19 mouse cellular contexts compared by ENCODE assay signal in the genomic region with DNA sequence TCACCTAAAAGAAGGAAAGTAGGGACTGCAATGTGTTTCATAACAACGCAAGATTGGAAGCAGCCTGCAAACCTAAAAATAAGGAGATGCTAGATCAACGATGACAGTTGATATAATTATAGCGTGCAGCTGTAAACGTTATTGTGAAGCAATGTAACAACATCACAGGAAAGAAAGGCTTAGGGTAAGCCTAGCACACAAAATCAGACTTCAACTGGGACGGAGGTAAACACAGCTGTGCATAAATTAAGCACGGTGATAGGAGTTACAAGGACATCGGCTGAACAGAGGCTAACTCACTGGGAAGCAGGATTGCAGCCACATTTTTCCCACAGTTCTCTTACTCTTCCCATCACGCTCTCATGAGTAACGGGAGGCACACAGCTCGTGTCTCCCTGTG. TPM values are rescaled to one million over a fixed set of nuclear protein-coding genes. Genes with fewer than 3 reads are reported as not detected.
DNase-seq lines count a peak whose midpoint lies in the region; ATAC-seq and TF ChIP-seq lines count a peak whose summit lies in the region.
"Had no signal": no experiment of that assay in that cellular context is flagged by ENCODE, and none has a peak within 500 bp of the region (broad histone marks: within the 10 kb centered on the region; RNA-seq: fewer than 3 reads in every experiment).

No protein-coding gene starts in this region.

- H3K4me1 ChIP-seq in forebrain, embryonic 13.5 days: no peaks in the 10 kb centered on the region
- no peaks in the 10 kb centered on the region; the same call in 1 of the 2 replicates for H3K4me1 ChIP-seq in forebrain, embryonic 10.5 days
- H3K4me1 ChIP-seq in lung, embryonic 14.5 days (ENCODE audit: insufficient read depth): no peaks in the 10 kb centered on the region
- H3K4me1 ChIP-seq in stomach, embryonic 16.5 days (ENCODE audit: control insufficient read depth, insufficient read depth, low read length): no peaks in the 10 kb centered on the region
- H3K4me1 ChIP-seq: heart, embryonic 15.5 days; liver, embryonic 15.5 days had no signal

- no peaks in the 10 kb centered on the region for H3K36me3 ChIP-seq in forebrain, embryonic 13.5 days (ENCODE audit: poor library complexity, severe bottlenecking)
- no peaks in the 10 kb centered on the region for H3K36me3 ChIP-seq in forebrain, embryonic 10.5 days (replicated peaks)
- H3K36me3 ChIP-seq in lung, embryonic 14.5 days (ENCODE audit: insufficient read depth): no peaks in the 10 kb centered on the region
- H3K36me3 ChIP-seq in stomach, embryonic 16.5 days (ENCODE audit: control insufficient read depth, insufficient read depth, low read length): no peaks in the 10 kb centered on the region
- H3K36me3 ChIP-seq: heart, embryonic 15.5 days; hindbrain, embryonic 13.5 days; liver, embryonic 15.5 days had no signal

- 55% methylated on average over 10 of the region's 10 CpGs for WGBS in forebrain, embryonic 13.5 days
- WGBS in forebrain, embryonic 10.5 days: 76% methylated on average over 10 of the region's 10 CpGs
- 29% methylated on average over 10 of the region's 10 CpGs for WGBS in lung, embryonic 14.5 days
- 34% methylated on average over 10 of the region's 10 CpGs for WGBS in stomach, embryonic 16.5 days

- no peak for DNase-seq in forebrain, embryonic 10.5 days (ENCODE audit: extremely low spot score, low spot score)
- DNase-seq in lung, embryonic 14.5 days: peak; percentile 4
- no peak for DNase-seq in lung, postnatal 10 days
- DNase-seq in brain, embryonic 14.5 days (ENCODE audit: low read depth): peak; percentile 68
- no peak for DNase-seq in adrenal gland, postnatal 10 days
- DNase-seq: cerebellum, adult 2 months; cerebellum, postnatal 36 days; heart, postnatal 36 days; kidney, adult 18-20 months; kidney, postnatal 10 days; liver; thymus, postnatal 14 days had no signal

- no peak overlapping the region for H3K4me2 ChIP-seq in forebrain, embryonic 13.5 days
- H3K4me2 ChIP-seq in lung, embryonic 14.5 days: no peak overlapping the region
- no peak overlapping the region for H3K4me2 ChIP-seq in stomach, embryonic 16.5 days (ENCODE audit: low read depth, low read length)
- H3K4me2 ChIP-seq: heart, embryonic 15.5 days; hindbrain, embryonic 13.5 days; liver, embryonic 15.5 days; midbrain, embryonic 11.5 days had no signal

- H3K27ac ChIP-seq in forebrain, embryonic 13.5 days: no peak overlapping the region
- no peak overlapping the region for H3K27ac ChIP-seq in forebrain, embryonic 10.5 days
- H3K27ac ChIP-seq in lung, embryonic 14.5 days (ENCODE audit: low read depth): no peak overlapping the region
- peak overlapping the region; percentile 23; the same call in 1 of the 2 replicates for H3K27ac ChIP-seq in stomach, embryonic 16.5 days (ENCODE audit: low read length)
- H3K27ac ChIP-seq: heart, embryonic 15.5 days; hindbrain, embryonic 13.5 days; liver, embryonic 15.5 days had no signal

- H3K4me3 ChIP-seq in forebrain, embryonic 13.5 days: no peak overlapping the region
- no peak overlapping the region for H3K4me3 ChIP-seq in forebrain, embryonic 10.5 days
- no peak overlapping the region for H3K4me3 ChIP-seq in lung, embryonic 14.5 days (ENCODE audit: low read depth, low read length)
- H3K4me3 ChIP-seq in stomach, embryonic 16.5 days (replicated peaks; ENCODE audit: low read length): no peak overlapping the region
- H3K4me3 ChIP-seq: heart, embryonic 15.5 days; hindbrain, embryonic 13.5 days; liver, embryonic 15.5 days had no signal

- ATAC-seq in forebrain, embryonic 13.5 days: peak; percentile 73
- no peak for ATAC-seq in lung, embryonic 14.5 days (ENCODE audit: insufficient read depth)
- ATAC-seq in stomach, embryonic 16.5 days (ENCODE audit: insufficient read depth, low FRiP score): no peak
- ATAC-seq: inflammation-experienced regulatory T-cells, adult 6 months had no signal

- TF ChIP-seq CTCF in lung, embryonic 14.5 days (IDR thresholded peaks at IDR 0.05; ENCODE audit: low read depth): no peak
- no peak for TF ChIP-seq CTCF in brain, embryonic 14.5 days (IDR thresholded peaks at IDR 0.05; ENCODE audit: borderline replicate concordance, extremely low read depth, insufficient read depth, insufficient read length)

- H3K9me3 ChIP-seq in forebrain, embryonic 13.5 days (replicated peaks): no peaks in the 10 kb centered on the region
- H3K9me3 ChIP-seq in forebrain, embryonic 10.5 days: no peaks in the 10 kb centered on the region
- no peaks in the 10 kb centered on the region for H3K9me3 ChIP-seq in lung, embryonic 14.5 days (ENCODE audit: low read depth, low read length)
- H3K9me3 ChIP-seq in stomach, embryonic 16.5 days (replicated peaks; ENCODE audit: control insufficient read depth, low read length): no peaks in the 10 kb centered on the region
- H3K9me3 ChIP-seq: heart, embryonic 15.5 days; hindbrain, embryonic 13.5 days; liver, embryonic 15.5 days had no signal

- no peaks in the 10 kb centered on the region for H3K27me3 ChIP-seq in forebrain, embryonic 13.5 days
- peaks cover 20% of the 10 kb centered on the region for H3K27me3 ChIP-seq in forebrain, embryonic 10.5 days (ENCODE audit: poor library complexity, severe bottlenecking)
- H3K27me3 ChIP-seq in lung, embryonic 14.5 days (ENCODE audit: insufficient read depth, low read length): no peaks in the 10 kb centered on the region
- H3K27me3 ChIP-seq in stomach, embryonic 16.5 days (ENCODE audit: control insufficient read depth, insufficient read depth, low read length): no peaks in the 10 kb centered on the region
- H3K27me3 ChIP-seq: heart, embryonic 15.5 days; liver, embryonic 15.5 days had no signal

- no peak for TF ChIP-seq POLR2A in brain, embryonic 14.5 days (IDR thresholded peaks at IDR 0.05; ENCODE audit: borderline replicate concordance, extremely low read depth, insufficient read depth, insufficient read length, poor library complexity, severe bottlenecking)

- no peak overlapping the region for H3K9ac ChIP-seq in forebrain, embryonic 13.5 days
- H3K9ac ChIP-seq in lung, embryonic 14.5 days: no peak overlapping the region
- no peak overlapping the region for H3K9ac ChIP-seq in stomach, embryonic 16.5 days (ENCODE audit: low read length)
- H3K9ac ChIP-seq: heart, embryonic 15.5 days; hindbrain, embryonic 13.5 days; liver, embryonic 15.5 days had no signal

RNA-seq across cellular contexts. Expression of a gene that starts 34.7 kb away (rescaled TPM):
- 0.08 and 0.15 TPM in 2 replicates for polyA plus RNA-seq in forebrain, embryonic 13.5 days (2015; fragmentation: Nextera tagmentation; extraction: Ambion mirVana)
- polyA plus RNA-seq in forebrain, embryonic 10.5 days (2016; fragmentation: Nextera tagmentation; extraction: Ambion mirVana): 0.06 and 0.12 TPM in 2 replicates
- polyA plus RNA-seq in lung, embryonic 14.5 days (2014; fragmentation: Nextera tagmentation; extraction: Ambion mirVana): 0.14 and 0.22 TPM in 2 replicates
- 0.53 and 1.1 TPM in 2 replicates for polyA plus RNA-seq in brain, embryonic 14.5 days (2012; rRNA removed)
- 0.32 and 0.35 TPM in 2 replicates for polyA plus RNA-seq in stomach, embryonic 16.5 days (2015; fragmentation: Nextera tagmentation; extraction: Ambion mirVana)
- total RNA-seq in adrenal gland, postnatal 10 days (2021): 10 to 100 TPM; 38.6 to 39.8 TPM
- polyA plus RNA-seq: inflammation-experienced regulatory T-cells, adult 6 months; liver, embryonic 15.5 days had no signal

Comparison
In these comparisons a context has a peak if more than half of its experiments do, and no peak if none do; other contexts are left out.
1. DNase-seq: peak in lung, embryonic 14.5 days (single experiment) and brain, embryonic 14.5 days (single experiment); none in forebrain, embryonic 10.5 days (single experiment), lung, postnatal 10 days (single experiment) and adrenal gland, postnatal 10 days (single experiment).